Mouse (Mus musculus): ENCODE measurements at regions not wholly inside any gene's neighbourhood (a gene's known extent, or its start where the extent isn't known, plus 50 kb on each side); places are given as distances from the start of the nearest gene placed in this dataset.

- no peak for DNase-seq (ENCODE audit: low spot score)
These were observed 66.5 kb downstream of the Ccnl1 start for GRCm38 (mm10) chr3:65891594-65891993.

DNA sequence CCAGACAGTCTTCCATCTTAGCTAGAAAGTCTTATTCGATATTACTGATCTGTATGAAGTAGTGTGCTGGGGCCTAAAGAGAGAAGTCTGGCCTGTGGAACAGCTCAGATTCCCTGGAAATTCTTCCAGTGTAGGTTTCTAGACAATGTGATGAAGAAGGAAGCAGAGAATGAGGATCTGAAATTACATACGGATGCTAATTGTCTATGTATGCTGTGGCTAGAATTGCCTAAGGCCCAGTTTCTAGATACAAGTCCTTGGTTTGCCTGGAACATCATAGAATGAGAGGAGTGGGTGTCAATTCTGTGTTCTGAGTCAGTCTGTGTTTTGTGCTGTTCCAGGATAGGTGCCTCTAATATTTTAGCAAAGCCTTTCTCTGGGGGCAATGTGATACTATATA lies 66.9 kb downstream of the Ccnl1 start:
- no peak for DNase-seq (ENCODE audit: low spot score)

DNA sequence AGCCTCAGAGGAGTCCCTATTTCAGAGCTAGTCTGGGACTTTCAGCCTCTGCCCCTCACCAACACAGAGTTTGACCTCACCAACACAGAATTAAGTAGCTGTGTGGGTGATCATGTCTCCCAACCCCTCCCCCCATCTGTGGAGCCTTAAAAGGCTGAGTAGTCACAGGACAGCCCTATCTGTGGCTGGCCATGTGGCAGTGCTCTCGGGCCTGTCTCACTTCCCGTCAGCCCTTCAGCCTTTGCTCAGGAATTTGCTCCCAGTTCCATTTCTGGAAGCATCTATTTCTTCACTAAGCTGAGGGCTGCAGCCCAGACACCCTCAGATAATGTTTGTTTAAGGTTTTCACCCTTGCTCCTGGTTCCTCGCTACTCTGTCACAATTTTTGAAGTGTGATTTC lies 69.1 kb downstream of the Ccnl1 start:
- peak; percentile 35 for DNase-seq (ENCODE audit: low spot score)

DNA sequence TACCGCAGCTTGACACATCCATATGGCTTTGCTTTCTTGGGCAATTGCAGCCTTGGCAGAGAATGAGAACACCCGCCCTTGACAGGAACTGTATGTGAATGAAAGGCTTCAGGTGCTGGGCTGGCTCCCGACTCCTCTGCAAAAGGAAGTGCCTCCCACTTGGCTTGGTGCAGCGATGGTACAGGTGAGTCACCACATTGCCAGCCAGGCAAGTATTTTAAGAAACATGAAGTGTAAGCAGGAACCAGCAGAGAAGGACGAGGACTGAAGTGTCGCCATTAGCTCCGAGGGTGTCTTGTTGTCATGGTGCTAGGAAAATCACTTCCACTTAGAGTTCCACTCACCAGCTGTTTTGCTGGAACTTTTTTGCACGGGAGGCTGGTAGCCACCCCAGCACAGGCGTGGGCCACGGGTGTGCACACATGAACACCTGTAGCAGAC lies 73.5 kb downstream of the Ccnl1 start:
- no peak for DNase-seq (ENCODE audit: low spot score)

GRCm38 (mm10) chr3:65882123-65882522 lies 75.9 kb downstream of the Ccnl1 start:
- no peak for DNase-seq (ENCODE audit: low spot score)

All from yolk sac, embryonic 10.5 days (tissue).